Mouse (Mus musculus) retina, embryonic 14.5 days (tissue): ENCODE results near the gene Tstd2.

Experiments used
- DNase-seq: peaks from one replicate; pipeline ENCODE4 v3.0.0-alpha.2; 2015; ENCODE audit warnings: low spot score

Tstd2 gene

DNA sequence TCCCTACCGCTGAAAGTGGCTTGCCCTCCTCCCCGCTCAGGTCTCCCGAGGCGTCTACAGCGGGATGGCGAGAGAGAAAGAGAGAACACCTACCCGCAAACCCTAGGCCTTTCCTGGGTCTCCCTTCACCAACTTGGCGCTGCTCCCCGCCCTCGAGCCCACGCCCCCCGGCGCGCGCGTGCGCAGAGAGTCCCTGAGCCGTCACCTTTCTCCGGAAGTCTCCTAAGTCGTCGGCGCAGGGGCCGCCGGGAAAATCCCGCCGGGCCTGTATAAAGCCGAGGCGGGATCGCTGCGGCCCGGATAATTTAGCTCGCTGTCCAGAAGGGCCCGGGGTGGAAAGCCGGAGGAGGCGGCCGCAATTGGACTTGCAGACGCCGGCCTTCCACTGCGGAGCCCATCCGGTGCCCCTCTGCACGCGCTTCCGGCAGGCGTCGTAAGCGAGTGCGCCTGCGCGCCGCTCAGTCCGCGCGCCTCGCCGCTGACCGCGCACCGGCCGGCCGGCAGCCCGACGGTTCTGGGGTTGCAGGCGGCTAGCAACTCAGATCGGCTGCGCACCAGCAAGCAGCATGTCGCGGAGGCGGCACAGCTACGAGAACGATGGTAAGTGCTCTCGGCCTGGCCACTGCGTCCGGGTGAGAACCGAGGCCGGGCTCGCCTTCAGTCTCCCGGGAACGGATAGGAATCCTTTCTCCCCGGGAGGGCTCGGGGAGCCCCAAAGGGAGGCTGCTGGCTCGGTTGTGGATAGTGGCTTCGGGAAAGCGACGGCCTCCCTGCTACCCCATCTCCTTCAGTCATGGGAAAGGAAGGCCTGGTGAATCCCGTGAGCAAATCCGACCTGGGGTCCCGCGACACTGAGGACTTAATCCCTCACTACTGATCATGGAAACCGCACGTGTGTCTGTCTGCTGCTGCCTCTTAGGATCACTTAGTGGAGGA is at the start of gene Tstd2, which contains the start of gene Ncbp1:
TSS of gene Tstd2 (minus strand) at position 408 of the 936 bp plus-strand sequence.
TSS of gene Ncbp1 (plus strand) at position 327 of the 936 bp plus-strand sequence.
- DNase-seq: peak; percentile 93

DNA sequence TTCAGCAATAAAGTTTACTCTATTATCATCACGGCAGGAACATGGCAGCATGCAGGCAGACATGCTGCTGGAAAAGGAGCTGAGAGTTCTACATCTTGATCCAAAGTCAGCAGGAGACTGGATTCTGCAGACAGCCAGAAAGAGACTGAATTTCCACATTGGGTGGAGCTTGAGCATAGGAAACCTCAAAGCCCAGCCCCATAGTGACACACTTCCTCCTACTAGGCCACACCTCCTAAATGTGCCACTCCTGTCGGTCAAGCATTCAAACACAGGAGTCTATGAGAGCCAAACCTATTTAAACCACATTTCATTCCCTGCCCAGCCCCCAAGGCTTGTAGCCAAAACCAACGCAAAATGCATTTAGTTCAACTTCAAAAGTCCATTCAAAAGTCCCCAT is 48.0 kb upstream of the Tstd2 start:
- DNase-seq: no peak

DNA sequence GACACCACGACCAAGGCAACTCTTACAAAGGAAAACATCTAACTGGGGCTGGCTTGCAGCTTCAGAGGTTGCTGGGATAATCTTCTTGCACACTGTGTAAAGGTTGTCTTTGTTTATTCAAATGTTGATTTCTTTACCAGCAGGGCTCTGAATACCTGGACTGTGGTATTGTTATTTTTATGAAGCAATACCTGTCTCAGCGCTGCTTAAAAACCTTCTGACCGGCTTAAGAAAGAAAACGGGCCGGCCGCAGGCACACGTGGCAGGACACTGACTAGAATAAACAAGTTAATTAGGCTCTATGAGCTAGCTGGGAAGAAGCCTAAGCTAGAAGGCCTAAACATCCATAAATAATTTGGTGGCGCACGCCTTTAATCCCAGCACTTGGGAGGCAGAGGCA is 47.4 kb upstream of the Tstd2 start:
- no peak for DNase-seq

DNA sequence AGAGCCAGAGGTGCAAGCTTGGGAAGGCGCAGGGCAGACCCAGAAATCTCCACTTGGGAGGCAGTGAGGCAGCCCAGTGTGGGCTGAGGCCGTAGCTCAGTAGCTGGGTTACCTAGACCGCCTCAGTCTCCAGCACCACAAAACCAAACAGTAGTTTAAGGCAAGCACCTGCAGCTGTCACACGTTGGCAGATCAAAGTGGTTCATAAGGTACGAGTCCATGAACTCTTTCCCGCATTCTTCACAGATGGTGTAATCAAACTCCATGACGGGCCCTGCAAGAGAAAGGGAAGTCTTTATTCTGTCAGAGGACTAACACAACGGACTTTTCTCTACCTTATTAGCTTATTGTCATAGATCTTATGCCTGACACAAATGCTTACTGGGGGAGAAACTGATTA is 46.9 kb upstream of the Tstd2 start:
- no peak for DNase-seq

DNA sequence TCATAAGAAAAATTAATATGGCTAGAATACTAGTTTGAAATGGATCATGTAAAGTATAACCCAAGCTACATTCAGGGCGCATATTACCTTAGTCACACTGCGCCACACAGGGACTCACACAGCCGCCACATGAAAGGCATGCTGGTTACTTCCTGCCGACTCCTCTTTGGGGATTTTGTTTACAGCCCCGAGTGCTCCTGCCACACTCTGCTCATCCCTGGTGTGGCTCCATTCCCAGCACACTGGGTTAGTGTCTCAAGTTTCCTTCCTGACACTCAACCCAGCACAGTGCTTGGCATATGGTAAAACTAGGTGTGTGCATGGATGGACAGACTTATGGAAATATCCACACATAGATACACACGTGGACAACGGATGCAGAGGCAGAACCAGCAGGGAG is 43.7 kb upstream of the Tstd2 start:
- DNase-seq: no peak

DNA sequence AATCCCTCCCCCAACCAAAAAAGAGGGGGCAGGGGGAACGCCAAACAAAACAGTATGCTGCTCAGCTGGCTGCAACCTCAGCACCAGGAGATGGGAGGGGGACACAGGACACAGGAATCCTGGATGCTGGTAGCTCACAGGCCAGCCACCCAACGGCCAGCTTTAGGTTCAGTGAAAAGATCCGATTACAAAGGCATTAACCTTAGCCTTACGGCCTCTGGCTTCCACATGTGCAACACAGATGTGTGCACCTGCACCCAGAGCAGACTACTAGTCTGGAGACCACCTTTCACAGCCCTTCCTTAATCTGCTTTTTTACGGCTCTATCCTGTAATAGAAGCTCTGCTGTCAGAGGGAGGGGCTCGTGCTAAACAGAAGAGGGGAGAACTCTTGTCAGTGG is 42.7 kb upstream of the Tstd2 start:
- DNase-seq: no peak

DNA sequence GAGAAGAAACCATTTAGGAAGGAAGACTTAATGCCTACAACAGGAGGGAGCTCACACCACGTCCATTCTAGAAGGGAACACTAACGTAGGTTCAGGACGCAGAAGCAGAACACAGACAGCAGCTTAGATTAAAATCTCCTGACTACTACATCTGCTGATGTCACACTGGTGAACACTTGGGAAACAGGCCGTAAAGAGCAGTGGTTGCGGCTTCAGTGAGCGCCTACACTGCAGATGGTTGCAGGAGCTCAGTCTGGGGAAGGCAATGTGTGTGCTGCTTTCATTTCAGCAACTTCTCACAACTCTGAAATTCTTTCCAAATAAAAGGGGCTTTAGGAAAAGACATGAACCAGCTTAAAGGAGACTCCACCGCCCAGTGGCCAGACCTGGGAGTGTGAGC is 39.0 kb upstream of the Tstd2 start:
- no peak for DNase-seq

DNA sequence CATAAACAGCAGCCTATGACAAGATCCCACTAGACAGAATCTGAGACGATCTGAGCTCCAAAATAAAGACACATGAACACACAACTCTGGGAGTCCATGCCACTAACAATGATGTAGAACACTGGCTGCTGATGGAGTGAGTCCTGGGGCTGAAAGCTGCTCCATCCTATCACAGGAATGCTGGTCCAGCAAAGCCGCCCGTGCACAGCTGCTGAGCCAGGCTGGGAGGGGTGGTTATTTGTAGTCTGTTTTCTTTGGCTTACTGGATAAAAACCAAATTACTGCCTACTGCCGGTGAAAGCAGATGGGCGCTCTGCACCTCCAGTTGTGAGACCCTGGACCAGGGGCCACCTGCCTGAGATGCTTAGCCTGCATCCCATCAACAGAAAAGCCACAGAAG is 38.5 kb upstream of the Tstd2 start:
- DNase-seq: no peak

DNA sequence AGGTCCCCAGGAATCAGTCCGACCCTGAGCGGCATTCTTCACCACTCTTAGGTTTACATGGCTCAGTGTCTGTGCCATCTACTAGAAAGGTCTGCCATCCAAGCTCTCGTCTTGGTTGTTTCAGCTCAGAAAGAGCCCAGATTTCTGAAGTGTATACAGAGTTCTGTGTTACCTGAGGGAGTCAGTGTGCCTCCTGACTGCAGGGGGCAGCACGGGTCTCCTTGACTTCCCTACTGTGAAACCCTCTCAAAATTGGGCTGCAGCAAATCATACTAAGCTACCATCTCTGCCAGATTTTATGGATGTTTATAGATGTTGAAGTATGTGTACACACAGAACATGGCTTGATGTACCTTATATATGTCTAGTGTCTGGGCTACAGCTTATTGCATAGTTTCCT is 37.8 kb upstream of the Tstd2 start:
- no peak for DNase-seq

DNA sequence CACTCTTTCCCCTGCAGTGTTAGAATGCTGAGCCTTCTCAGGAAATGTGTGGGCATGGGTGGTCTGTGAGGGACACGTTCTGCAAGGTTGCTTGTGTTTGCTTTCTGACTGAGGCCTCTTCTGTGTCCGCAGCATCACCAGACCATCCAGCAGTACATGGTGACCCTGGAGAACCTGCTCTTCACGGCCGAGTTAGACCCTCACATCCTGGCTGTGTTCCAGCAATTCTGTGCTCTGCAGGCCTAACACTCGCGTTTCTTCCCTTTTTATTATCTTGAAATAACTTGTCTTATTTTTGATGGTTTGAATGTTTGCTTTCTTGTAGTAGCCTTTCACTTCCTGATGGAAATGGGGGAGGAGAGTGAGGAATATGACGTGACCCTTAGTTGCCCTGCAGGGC is 33.3 kb upstream of the Tstd2 start:
- no peak for DNase-seq

DNA sequence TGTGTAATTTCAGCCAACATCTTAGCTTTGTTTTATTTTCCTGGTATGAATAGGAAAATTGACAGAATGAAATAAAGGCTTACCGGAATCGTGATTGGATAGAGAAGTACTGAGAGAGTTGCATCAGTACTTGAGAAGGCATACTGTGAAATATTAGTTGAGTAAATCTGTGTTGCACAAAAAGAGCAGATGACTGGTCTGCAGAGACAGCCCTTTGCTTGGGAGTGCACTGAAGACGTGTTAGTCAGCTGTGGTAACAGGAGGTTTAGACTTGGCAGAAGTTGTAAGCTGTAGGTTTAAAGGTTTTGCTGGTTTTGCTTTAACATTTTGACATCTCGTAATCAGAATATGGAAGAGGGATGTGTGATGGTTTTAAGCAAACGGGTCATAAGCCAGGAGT is 27.3 kb upstream of the Tstd2 start:
- DNase-seq: no peak

DNA sequence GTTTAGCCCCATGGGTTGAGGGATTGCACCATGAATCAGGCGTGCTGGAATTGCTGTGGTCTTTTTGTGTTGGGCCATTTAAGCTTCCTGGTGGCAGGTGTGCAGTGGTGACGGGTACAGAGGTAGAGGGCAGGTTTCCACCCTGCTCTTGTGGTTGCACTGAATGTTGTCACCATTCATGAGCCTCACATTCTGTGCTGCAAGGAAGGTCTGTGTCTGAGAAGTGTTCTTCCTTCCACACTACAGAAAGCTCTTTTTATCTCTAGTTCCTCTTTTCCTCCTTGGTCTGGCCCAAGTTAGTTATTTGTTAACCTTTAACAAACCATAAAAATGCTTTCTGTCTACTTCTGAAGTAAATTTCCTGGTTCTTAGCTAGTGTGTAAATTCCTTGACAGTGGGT is 25.5 kb upstream of the Tstd2 start:
- DNase-seq: no peak

DNA sequence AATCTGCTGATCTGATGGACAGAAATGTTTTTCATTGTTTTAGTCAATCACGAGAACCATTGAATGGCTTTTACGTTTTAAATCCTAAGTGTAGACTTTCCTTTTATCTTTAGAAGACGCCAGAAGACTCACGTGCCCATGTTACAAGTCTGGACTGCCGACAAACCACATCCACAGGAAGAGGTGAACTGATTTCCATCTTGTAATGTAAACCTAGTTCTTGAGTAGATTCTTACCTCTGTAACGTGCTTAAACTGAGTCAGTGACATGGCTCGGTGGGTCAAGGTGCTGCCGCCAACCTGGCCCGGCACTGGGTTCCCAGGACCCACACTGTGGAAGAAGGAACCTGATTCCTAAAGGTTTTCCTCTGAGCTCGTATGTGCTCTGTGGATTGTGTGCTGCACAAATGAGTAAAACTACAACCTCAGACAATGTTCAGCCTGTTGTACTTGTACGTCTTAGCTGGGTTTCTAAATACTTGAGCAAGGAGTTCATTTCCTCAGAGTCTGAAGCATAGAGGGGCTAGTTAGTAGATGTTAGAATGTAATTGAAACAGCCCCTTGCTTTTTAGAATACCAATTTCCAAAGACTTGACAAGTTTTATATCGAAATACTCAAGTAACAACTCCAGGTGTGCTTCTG is 13.5 kb upstream of the Tstd2 start:
- no peak for DNase-seq

DNA sequence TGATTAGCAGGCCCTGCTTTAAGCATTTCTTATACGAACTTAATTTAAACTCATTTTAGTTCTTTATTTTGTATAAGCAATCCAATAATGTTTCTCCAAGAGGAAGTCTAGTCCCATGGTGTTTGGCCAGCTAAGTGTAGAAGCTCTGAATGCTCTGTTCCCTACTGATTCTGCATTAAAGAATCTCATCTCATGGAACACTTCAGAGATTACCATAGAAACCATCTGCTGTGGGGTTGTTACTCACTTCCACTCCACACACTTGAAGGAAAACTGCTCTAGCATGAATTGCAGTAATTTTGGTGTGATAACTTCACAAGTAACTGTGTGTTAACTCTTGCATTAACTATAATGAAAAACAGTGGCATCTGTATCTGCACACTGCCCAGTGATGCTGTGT is 8.4 kb upstream of the Tstd2 start:
- no peak for DNase-seq

DNA sequence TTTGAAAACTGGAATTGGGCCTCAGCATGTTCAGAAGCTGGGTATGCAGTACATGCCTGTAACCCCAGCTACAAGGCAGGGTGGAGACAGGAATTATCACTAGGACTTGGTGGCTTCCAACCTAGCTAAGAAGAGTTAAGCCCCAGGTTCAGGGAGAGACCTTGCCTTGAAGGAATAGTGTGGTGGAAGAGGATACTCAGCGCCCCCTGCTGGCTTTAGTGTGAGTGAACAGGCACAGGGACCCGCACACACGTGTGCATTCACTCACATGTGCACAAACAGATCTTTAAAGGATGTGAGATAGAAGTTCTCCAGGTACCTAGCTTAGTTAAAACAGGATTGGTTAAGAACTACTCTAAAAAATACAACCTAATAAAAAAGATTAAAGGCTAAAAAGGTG is 5.8 kb upstream of the Tstd2 start:
- DNase-seq: peak; percentile 23

DNA sequence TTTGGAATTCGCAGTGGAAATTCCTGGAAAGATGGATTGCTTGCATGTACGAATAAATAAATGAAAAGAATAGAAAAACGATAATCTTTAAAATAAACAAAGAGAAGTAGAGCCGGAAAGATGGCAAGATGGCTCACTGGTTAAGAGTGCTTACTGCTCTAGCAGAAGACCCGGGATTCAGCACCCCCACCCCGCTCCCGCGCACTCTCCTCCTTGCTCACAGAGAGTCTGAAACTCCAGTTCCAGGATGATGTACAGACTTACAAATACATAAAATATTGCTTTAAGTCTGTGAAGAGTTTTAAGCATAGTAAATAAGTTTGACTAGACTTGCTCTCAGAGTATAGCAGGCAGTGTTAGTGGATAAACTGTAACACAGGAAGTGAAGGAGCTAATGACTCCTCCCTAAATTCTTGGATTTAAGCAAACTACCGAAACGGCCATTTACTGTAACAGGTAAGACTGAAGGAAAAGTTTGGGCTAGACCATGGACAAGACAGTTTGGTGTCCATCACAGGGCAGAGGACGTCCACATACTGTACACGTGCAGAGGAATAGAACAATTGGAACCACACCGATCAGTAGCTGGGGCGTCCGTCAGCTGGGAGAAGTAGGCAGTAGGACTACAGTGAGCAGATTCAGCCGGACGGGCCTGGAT is 736 bp downstream of the Tstd2 start:
- no peak for DNase-seq

DNA sequence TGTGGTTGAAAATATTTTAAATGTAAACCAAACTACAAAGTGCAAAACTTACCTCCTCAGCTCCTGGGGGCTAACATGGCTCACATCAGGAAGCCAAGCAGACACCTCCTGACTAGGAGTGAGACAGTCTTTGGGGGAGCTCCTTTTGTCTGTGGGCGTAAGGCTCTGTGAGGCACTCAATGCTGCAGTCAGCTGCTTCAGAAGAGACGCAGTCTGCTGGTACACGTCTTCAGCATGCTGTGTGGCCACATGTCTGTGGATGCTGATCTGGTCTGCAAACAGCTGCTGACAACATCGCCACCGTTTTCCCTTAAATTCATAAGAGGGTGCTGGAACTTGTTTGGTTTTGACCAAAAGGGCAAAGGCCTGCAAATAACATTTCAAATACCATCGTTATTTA is 6.7 kb downstream of the Tstd2 start:
- no peak for DNase-seq

DNA sequence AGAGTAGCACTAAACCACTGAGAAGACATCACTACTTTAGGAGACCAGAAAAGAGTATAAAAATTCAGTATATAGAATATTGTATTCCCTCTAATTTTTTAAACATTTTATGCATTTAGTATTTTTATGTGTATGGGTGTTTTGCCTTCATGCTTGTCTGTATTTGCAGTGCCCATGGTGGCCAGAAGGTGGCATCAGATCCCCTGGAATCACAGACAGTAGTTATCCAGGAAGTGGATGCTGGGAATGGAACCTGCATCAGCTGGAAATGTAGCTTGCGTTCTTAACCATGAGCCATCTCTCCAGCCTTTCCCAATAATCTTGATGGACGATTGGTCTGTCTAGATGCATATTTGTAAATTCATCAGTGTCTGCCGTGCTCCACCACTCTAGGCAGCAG is 8.3 kb downstream of the Tstd2 start:
- peak; percentile 71 for DNase-seq

DNA sequence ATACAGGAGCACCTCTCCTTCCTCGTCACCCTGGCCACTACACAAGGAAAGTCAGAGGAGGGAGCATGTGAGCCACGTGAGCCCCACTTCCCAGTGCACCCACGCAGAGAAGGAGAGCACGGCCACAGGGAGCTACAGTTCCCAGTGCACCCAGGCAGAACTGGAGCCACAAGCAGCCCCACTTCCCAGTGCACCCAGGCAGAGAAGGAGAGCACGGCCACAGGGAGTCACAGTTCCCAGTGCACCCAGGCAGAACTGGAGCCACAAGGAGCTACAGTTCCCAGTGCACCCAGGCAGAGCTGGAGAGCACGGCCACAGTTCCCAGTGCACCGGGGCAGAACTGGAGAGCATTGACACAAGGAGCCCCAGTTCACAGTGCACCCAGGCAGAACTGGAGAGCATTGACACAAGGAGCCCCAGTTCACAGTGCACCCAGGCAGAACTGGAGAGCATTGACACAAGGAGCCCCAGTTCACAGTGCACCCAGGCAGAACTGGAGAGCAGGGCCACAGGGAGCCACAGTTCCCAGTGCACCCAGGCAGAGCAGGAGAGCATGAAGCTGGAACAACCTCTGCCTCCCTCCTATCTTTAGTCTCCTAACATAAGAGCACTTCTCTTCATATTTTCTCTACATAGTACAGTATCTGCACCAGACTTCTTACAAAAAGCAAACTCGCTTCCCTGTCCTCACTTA is 9.0 kb downstream of the Tstd2 start:
- no peak for DNase-seq

DNA sequence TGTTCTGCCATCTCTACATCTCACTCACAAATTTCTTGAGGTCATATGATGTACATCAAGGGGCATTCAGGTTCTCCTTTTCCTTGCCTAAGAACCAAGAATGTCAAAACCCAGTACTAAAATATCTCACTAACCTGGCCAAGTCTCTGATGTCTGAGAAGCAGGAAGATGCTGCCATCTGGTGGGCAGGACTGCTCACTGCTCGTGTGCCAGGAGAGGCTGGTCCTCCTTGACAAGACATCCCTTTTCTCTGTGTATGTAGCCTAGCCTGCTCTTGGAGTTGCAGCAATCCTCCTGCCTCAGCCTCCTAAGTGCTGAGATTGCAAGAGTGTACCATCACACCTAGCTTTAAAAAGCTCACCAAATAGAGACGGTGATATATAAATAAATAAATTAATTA is 12.0 kb downstream of the Tstd2 start:
- peak; percentile 87 for DNase-seq

DNA sequence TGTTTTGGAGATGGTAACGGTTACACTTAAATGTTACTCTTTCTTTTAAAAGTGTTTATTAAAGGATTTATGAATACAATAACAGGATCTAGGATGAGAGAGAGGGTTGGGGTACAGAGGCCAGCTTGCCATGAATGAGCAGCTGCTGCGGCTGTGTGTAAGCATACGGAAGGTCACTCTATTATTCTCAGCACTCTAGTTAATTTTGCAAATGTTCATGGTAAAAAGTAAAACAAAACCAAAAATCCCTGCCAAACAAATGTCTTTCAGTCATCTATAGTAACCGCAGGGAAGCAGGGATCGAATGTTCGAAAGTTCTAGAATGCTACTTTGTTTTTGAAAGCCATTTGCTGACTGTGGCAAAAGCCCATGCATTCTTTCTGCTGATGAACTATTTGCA is 15.1 kb downstream of the Tstd2 start:
- DNase-seq: no peak

DNA sequence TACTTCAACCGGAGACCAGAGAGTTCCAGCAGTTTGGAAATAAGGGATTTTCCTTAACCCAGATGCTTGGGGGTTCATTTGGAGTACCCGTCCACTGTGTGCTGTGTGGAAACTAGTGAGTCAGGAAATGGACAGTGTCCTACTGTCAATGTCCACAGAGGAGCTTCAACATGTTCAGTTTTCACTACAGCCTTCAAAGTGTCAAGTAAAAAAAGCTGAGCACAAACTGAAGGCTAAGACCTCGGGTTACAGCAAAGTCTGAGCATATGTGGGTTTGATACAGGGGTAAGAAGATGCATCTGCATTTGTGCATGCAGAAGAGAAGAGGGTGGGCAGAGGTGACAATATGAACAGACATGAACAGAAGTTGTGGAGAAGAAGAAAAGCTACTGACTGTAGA is 17.7 kb downstream of the Tstd2 start:
- no peak for DNase-seq
